Mouse (Mus musculus) megakaryocyte, embryonic 14.5 days (primary cell): ENCODE results near the gene Khdrbs1. TPM values are rescaled to one million over a fixed set of nuclear protein-coding genes. Genes with fewer than 3 reads are reported as not detected.

Experiments used
- H3K27me3 ChIP-seq: replicated peaks from 2 replicates; pipeline ENCODE3; 2012; ENCODE audit warnings: inconsistent platforms
- H3K36me3 ChIP-seq: replicated peaks from 2 replicates; pipeline ENCODE3; 2012; ENCODE audit warnings: low read length, inconsistent platforms, mixed read lengths
- H3K4me1 ChIP-seq: 2 replicates; pipeline ENCODE4 v1.6.1; 2012; ENCODE audit warnings: inconsistent platforms
- H3K4me3 ChIP-seq: replicated peaks from 2 replicates; pipeline ENCODE3; 2012; ENCODE audit warnings: moderate library complexity, mild to moderate bottlenecking, inconsistent platforms
- H3K9me3 ChIP-seq: 2 replicates; pipeline ENCODE4 v1.6.1; 2012; ENCODE audit warnings: inconsistent platforms
- FLI1 ChIP-seq: IDR thresholded peaks from 2 replicates; pipeline ENCODE4 v1.6.1; 2012; ENCODE audit warnings: low read length, inconsistent platforms, mixed read lengths
- GATA1 ChIP-seq: IDR thresholded peaks from 3 replicates; pipeline ENCODE4 v1.6.1; 2012; ENCODE audit warnings: mixed read lengths, low read length, inconsistent platforms, borderline replicate concordance
- polyA plus RNA-seq: library from polyadenylated mRNA; stranded (reverse); fragments of >175 nt; gene quantifications from 2 replicates; pipeline ENCODE4 v1.2.3, GENCODE M21; 2012; ENCODE audit warnings: low replicate concordance; ENCODE audit not compliant: insufficient read depth

Gene Khdrbs1
- polyA plus RNA-seq, result 67.0 and 99.6 TPM in 2 replicates

DNA sequence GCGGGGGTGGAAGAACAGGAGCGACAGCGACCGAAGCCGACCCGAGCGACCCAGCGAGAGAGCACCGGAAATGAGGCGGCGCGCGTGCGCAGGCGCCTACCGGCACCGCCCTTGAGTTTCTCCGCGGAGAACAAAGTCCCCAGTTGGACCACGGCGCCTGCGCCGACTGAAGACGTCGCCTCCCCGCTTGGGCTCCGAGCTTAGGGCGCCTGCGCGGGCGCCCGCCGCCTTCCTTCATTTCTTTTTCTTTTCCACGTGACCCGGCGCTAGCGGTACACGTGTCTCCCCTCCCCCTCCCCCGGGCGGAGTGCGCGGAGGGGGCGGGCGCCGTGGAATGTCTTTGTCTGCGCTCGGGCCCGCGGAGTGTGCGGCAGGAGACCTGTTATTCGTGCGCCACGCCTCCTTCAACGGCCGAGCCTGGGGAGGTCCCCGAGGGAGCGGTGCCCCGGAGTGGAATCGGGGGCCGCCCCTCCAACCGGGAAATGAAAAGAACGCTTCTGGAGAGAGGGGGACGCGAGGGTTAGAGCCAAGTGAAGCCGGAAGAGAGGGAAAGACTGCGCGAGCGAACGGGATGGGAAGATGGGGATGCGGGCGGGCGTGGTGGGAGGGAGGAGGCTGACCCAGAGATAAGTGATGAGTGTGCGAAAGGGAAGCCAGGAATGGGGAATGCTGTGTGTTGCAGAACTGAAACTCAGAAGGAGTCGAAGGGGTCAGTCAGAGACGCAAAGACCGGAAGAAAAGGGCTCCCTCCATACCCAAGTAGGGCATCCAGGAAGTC lies at the start of gene Khdrbs1:
Khdrbs1 (minus strand) TSS at position 72 of the 778 bp plus-strand sequence.
- TF ChIP-seq FLI1 (peak; percentile 68; the same call in 1 of the 2 replicates), GATA1 (no peak)
- H3K9me3 ChIP-seq, result no peaks in the 10 kb centered on the region
- H3K36me3 ChIP-seq, result peaks cover 4% of the 10 kb centered on the region
- peak within 1 kb of the TSS; percentile 100 for H3K4me3 ChIP-seq
- peaks cover 36% of the 10 kb centered on the region for H3K4me1 ChIP-seq
- H3K27me3 ChIP-seq, result no peaks in the 10 kb centered on the region

DNA sequence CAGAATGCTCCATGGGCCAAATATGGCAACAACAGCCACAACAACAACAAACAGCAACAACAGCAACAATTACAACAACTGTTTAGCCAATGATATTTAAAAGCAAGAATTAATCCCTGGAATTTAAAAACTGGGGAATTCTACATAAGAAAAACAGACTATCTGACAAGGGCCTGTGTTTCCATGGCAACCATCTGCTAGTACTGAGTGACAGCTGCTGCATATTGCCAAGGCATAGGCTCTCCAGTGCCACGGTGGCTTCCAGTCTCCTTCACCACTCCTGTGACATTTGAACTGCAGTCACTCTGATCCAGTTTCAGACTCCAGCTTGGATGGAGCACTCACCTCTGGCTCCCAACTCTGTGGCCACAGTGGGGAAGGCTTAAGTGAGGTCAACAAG lies 49.3 kb upstream of the Khdrbs1 start:
- peaks cover 8% of the 10 kb centered on the region for H3K9me3 ChIP-seq
- H3K4me1 ChIP-seq, result peaks cover 59% of the 10 kb centered on the region
- H3K4me3 ChIP-seq, result no peak overlapping the region
- H3K36me3 ChIP-seq, result peaks cover 8% of the 10 kb centered on the region
- TF ChIP-seq GATA1 (no peak), FLI1 (no peak)
- H3K27me3 ChIP-seq, result no peaks in the 10 kb centered on the region

- no peaks in the 10 kb centered on the region for H3K27me3 ChIP-seq
- peaks cover 56% of the 10 kb centered on the region for H3K4me1 ChIP-seq
- H3K4me3 ChIP-seq, result no peak overlapping the region
- H3K36me3 ChIP-seq, result peaks cover 8% of the 10 kb centered on the region
- TF ChIP-seq FLI1 (no peak), GATA1 (no peak)
- H3K9me3 ChIP-seq, result peaks cover 8% of the 10 kb centered on the region
Observed at GRCm38 (mm10) chr4:129790475-129790874, 48.4 kb upstream of the Khdrbs1 start.

- TF ChIP-seq FLI1, result no peak
- no peak for TF ChIP-seq GATA1
- peaks cover 8% of the 10 kb centered on the region for H3K9me3 ChIP-seq
- H3K27me3 ChIP-seq, result no peaks in the 10 kb centered on the region
- H3K4me1 ChIP-seq, result peaks cover 54% of the 10 kb centered on the region
- peaks cover 8% of the 10 kb centered on the region for H3K36me3 ChIP-seq
- H3K4me3 ChIP-seq, result no peak overlapping the region
Observed at GRCm38 (mm10) chr4:129789635-129790034, 47.5 kb upstream of the Khdrbs1 start.

DNA sequence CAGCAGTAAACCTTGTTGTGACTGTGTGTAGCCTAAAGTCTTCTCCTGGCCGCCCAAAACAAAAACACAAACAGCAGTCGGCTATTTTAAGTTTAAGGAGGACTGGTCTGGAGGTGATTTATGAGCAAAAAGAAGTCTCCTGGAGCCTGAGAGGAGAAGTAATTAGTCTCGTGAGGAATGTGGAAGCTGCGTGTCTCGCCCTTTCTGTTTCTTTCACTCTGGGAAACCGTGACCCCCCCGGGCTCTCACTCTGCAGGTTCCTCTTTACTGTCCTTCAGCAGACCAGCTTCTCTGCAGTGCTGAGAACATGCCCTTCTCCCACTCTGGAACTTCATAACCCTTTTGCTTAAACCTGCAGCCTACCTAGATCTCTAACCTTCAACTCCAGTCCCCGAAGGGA lies 46.6 kb upstream of the Khdrbs1 start:
- TF ChIP-seq GATA1 (no peak), FLI1 (no peak)
- Histone ChIP-seq H3K4me1 (peaks cover 46% of the 10 kb centered on the region), H3K27me3 (no peaks in the 10 kb centered on the region), H3K9me3 (peaks cover 8% of the 10 kb centered on the region), H3K4me3 (no peak overlapping the region), H3K36me3 (peaks cover 8% of the 10 kb centered on the region)

GRCm38 (mm10) chr4:129785178-129785577 lies 43.1 kb upstream of the Khdrbs1 start:
- Histone ChIP-seq H3K4me3 (no peak overlapping the region), H3K27me3 (no peaks in the 10 kb centered on the region), H3K9me3 (peaks cover 8% of the 10 kb centered on the region), H3K36me3 (peaks cover 8% of the 10 kb centered on the region), H3K4me1 (peaks cover 33% of the 10 kb centered on the region)
- TF ChIP-seq GATA1 (no peak), FLI1 (no peak)

DNA sequence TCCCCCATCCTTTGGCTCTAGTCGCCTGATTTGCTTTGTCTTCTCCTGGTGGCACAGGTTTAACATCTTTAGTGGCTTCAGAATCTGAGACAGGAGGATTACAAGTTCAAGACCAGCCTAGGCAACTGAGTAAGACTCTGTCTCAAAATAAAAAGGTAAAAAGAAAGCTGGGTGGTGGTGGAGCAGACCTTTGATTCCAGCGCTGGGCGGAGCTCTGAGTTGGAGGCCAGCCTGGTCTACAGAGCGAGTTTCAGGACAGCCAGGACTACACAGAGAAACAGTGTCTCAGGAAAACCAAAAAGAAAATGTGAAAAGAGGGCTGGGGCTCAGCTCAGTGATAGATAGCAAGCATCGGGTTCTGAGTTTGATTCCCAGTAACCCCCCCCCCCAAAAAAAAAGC lies 41.4 kb upstream of the Khdrbs1 start:
- peaks cover 3% of the 10 kb centered on the region for H3K36me3 ChIP-seq
- H3K9me3 ChIP-seq, result 0 out of 2 replicates have a peak, but pooled peaks cover 3% of the 10 kb centered on the region
- H3K4me3 ChIP-seq, result no peak overlapping the region
- no peaks in the 10 kb centered on the region for H3K27me3 ChIP-seq
- TF ChIP-seq FLI1 (no peak), GATA1 (no peak)
- H3K4me1 ChIP-seq, result peaks cover 29% of the 10 kb centered on the region

GRCm38 (mm10) chr4:129782857-129783331 lies 40.8 kb upstream of the Khdrbs1 start:
- H3K9me3 ChIP-seq, result 0 out of 2 replicates have a peak, but pooled peaks cover 3% of the 10 kb centered on the region
- H3K36me3 ChIP-seq, result peaks cover 3% of the 10 kb centered on the region
- TF ChIP-seq FLI1 (no peak), GATA1 (no peak)
- peaks cover 29% of the 10 kb centered on the region for H3K4me1 ChIP-seq
- peak overlapping the region; percentile 26 for H3K4me3 ChIP-seq
- no peaks in the 10 kb centered on the region for H3K27me3 ChIP-seq

DNA sequence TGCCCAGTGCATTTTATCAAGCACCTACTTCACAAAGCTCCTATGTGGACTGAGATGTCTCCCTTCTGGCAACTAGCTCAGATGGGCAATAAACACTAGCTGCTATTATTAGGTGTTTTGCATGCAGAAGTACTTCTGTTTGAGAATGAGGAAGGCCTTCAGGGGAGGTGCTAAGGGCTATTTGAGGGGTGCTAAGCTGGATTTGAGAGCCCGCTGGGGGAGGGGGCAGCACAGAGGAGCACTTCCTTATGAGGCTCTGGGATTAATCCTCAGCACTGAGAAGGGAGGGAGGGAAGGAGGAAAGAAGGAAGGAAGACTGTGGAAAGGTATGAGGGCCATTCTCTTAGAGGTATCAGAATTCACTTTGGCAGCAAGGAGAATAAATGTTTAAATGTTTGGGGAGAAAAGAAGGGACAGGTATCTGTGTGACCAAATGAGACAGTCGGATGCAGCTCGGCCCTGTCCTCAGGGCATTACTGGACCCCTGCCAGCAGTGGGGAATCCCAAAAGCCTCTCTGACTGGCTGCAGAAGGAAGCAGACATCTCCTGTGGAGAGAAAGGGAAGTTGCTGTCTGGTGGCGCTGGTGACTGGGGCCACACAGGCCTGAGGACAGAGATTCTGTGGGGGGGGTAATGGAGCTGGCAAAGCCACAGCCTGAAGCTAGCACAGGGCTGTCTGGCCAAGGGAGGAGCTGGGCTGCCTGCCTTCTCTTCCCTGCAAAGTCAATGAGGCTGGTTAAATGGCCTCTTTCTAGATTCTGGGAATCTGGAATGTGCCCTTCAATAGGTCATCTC lies 40.0 kb upstream of the Khdrbs1 start:
- H3K36me3 ChIP-seq, result no peaks in the 10 kb centered on the region
- no peaks in the 10 kb centered on the region for H3K27me3 ChIP-seq
- peak overlapping the region; percentile 35 for H3K4me3 ChIP-seq
- TF ChIP-seq FLI1, result no peak
- TF ChIP-seq GATA1, result no peak
- peaks cover 29% of the 10 kb centered on the region for H3K4me1 ChIP-seq
- H3K9me3 ChIP-seq, result no peaks in the 10 kb centered on the region
